Mouse (Mus musculus) neural tube, embryonic 12.5 days (tissue): Measurements from ENCODE around the gene Kifc1. TPM values are rescaled to one million over a fixed set of nuclear protein-coding genes. Genes with fewer than 3 reads are reported as not detected.
"Not testable (repeated sequence)": the region's sequence is repeated elsewhere in the genome, so short reads cannot be mapped to it uniquely, and the experiment has no call there.

Experiments
- ATAC-seq: fragments of 200-750 bp; cut with Nextera tagmentation; 2 replicates; pipeline ENCODE4 v1.8.0; 2017; ENCODE audit warnings: low read depth, mild to moderate bottlenecking, moderate TSS enrichment, moderate library complexity; ENCODE audit not compliant: low FRiP score
- H3K27ac ChIP-seq: fragments of 300-500 bp; sonication (generic); 2 replicates; pipeline ENCODE4 v1.5.1; 2016
- H3K27me3 ChIP-seq: fragments of 300-500 bp; sonication (generic); replicated peaks from 2 replicates; pipeline ENCODE4 v1.6.1; 2016; ENCODE audit warnings: mild to moderate bottlenecking
- H3K36me3 ChIP-seq: fragments of 300-500 bp; sonication (generic); 2 replicates; pipeline ENCODE4 v1.6.1; 2016; ENCODE audit warnings: mild to moderate bottlenecking
- H3K4me1 ChIP-seq: fragments of 300-500 bp; sonication (generic); 2 replicates; pipeline ENCODE4 v1.6.1; 2016
- H3K4me2 ChIP-seq: fragments of 300-500 bp; sonication (generic); replicated peaks from 2 replicates; pipeline ENCODE4 v1.6.1; 2016; ENCODE audit warnings: mild to moderate bottlenecking
- H3K4me3 ChIP-seq: fragments of 300-500 bp; sonication (generic); 2 replicates; pipeline ENCODE4 v1.5.1; 2016
- H3K9ac ChIP-seq: fragments of 300-500 bp; sonication (generic); 2 replicates; pipeline ENCODE4 v1.6.1; 2016; ENCODE audit warnings: mild to moderate bottlenecking
- H3K9me3 ChIP-seq: fragments of 300-500 bp; sonication (generic); 2 replicates; pipeline ENCODE4 v1.6.1; 2016; ENCODE audit warnings: mild to moderate bottlenecking
- WGBS: fragments of 180-500 bp; shearing (Covaris S2); methylation state at CpG from one replicate; pipeline ENCODE4 v1.1.7; 2016; 5-methylcytosine and 5-hydroxymethylcytosine counted together
- polyA plus RNA-seq: library from polyadenylated mRNA; unstranded; fragments of >200 nt; fragmentation: Nextera tagmentation; extraction: Ambion mirVana; gene quantifications from 2 replicates; pipeline ENCODE4 v1.2.1, GENCODE M21; 2016

Kifc1 gene
- polyA plus RNA-seq, 1 experiment from 2014 or later: 2.6 TPM

GRCm38 (mm10) chr17:33897114-33897794 lies 6.8 kb upstream of the Kifc1 start:
- Histone ChIP-seq H3K4me3 (no peak overlapping the region), H3K36me3 (no peaks in the 10 kb centered on the region), H3K27me3 (no peaks in the 10 kb centered on the region), H3K4me2 (no peak overlapping the region), H3K4me1 (no peaks in the 10 kb centered on the region), H3K9me3 (no peaks in the 10 kb centered on the region), H3K9ac (no peak overlapping the region), H3K27ac (no peak overlapping the region)
- no peak for ATAC-seq
- WGBS: 44% methylated on average over 6 of the region's 6 CpGs

DNA sequence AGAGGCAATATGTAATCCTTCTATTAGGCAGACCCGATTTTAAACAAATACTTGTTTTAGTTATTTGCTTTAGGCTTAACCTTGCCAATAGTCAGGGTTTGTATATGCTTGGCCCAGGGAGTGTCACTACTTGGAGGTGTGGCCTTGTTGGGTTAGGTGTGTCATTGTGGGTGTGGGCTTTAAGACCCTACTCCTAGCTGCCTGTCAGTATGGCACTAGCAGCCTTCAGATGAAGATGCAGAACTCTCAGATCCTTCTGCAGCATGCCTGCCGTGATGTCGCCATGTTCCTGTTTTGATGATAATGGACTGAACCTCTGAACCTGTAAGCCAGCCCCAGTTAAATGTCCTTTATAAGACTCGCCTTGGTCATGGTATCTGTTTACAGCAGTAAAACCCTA lies 2.5 kb upstream of the Kifc1 start:
- H3K4me2 ChIP-seq, H3K4me1 ChIP-seq, H3K27me3 ChIP-seq, H3K9me3 ChIP-seq, H3K36me3 ChIP-seq, ATAC-seq, H3K4me3 ChIP-seq, H3K9ac ChIP-seq, H3K27ac ChIP-seq: not testable (repeated sequence)
- WGBS: 79% methylated on average over 4 of the region's 4 CpGs

DNA sequence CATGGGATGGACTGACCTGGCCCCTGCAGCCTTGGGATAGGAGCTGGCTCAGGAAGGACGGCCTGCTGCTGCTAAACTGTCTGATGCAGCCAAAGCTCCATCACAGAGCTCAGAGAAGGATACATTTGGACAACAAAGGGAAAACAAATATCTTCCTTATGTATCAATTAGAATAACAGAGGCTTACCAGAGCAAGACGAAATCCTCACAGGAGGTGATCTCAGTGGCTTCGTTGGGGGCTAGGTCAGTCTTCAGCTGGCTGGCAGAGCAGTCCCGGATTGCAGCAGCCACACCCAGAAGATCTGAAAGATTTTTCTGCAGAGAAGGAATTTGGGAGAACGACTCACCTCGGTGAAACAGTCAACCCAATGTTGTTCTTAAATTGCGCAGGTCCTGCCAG lies 2.0 kb upstream of the Kifc1 start:
- WGBS: 20% methylated on average over 7 of the region's 7 CpGs
- Histone ChIP-seq H3K9me3 (no peaks in the 10 kb centered on the region), H3K36me3 (no peaks in the 10 kb centered on the region), H3K9ac (no peak overlapping the region), H3K27ac (no peak overlapping the region), H3K4me3 (no peak overlapping the region), H3K27me3 (no peaks in the 10 kb centered on the region), H3K4me1 (peaks cover 7% of the 10 kb centered on the region), H3K4me2 (no peak overlapping the region)
- ATAC-seq: no peak

DNA sequence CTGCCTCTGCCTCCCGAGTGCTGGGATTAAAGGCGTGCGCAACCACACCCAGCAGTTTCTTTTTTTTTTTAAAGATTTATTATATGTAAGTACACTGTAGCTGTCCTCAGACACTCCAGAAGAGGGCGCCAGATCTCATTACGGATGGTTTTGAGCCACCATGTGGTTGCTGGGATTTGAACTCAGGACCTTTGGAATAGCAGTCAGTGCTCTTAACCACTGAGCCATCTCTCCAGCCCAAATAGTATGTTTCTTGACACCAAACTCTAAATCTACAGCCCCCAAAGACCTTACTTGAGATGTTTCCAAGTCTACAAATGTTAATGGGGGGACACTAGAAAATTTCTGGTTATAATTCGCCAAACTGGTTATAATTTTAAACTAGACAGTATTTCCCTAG lies 1.4 kb upstream of the Kifc1 start:
- not testable (repeated sequence) for ATAC-seq

DNA sequence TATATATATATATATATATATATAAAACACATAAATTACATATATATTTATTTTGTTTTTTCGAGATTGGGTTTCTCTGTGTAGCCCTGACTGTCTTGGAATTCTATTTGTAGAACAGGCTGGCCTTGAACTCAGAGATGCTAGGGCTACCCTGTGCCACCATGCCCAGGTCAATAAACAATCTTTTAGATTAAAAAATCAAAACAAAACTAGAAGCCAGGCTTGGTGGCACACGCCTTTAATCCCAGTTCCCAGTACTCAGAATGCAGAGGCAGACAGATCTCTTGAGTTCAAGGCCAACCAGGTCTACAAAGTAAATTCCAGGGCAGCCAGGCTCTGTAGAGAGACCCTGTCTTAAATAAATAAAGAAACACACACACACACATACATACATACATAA lies 896 bp upstream of the Kifc1 start:
- H3K9ac ChIP-seq: no peak overlapping the region
- H3K27me3 ChIP-seq: no peaks in the 10 kb centered on the region
- H3K27ac ChIP-seq: no peak overlapping the region
- H3K4me1 ChIP-seq: peaks cover 7% of the 10 kb centered on the region
- WGBS: 59% methylated on average over 2 of the region's 2 CpGs
- H3K4me3 ChIP-seq: no peak overlapping the region
- no peaks in the 10 kb centered on the region for H3K9me3 ChIP-seq
- no peak for ATAC-seq
- H3K36me3 ChIP-seq: peaks cover under 1% of the 10 kb centered on the region; the same call in 1 of the 2 replicates
- H3K4me2 ChIP-seq: no peak overlapping the region

More for the DNA sequence above, 1.4 kb upstream of the Kifc1 start:
- not testable (repeated sequence) for H3K4me1 ChIP-seq, H3K27me3 ChIP-seq, H3K27ac ChIP-seq, H3K36me3 ChIP-seq, H3K9ac ChIP-seq, H3K9me3 ChIP-seq, H3K4me3 ChIP-seq, H3K4me2 ChIP-seq
- WGBS: 71% methylated on average over 6 of the region's 6 CpGs

DNA sequence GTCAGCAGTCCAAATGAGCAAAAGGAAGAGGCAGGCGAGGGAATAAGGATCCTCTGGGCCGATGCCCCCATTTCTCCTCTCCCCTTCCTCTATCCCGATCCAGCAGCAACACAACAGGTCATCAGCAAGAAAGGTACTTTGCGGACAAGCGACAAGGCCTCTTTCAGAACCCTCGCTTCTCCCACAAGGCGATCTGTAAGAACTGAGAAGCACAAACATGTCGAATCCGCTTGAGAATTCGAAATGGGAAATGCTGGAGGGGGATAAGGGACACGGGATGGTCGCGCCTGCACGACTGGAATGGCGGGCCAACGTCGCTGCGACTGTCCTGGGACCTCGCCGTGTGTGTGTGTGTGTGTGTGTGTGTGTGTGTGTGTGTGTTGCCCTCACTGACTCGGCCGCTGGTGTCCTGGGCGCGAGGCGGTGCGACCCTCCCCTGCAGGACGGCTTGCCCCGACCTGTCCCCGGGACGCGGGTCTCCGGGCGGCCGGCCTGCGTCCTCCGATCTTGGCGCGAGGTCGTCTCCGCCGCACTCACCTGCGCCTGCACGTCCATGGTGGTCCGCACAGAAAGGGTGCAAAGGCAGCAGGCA lies 424 bp downstream of the Kifc1 start:
- peak; percentile 63 for ATAC-seq
- not testable (repeated sequence) for H3K4me1 ChIP-seq, H3K9me3 ChIP-seq, H3K27me3 ChIP-seq, H3K27ac ChIP-seq, H3K36me3 ChIP-seq
- WGBS: 1% methylated on average over 28 of the region's 44 CpGs
- Histone ChIP-seq H3K4me3 (peak overlapping the region; percentile 65), H3K4me2 (peak overlapping the region; percentile 79), H3K9ac (peak overlapping the region; percentile 59)

GRCm38 (mm10) chr17:33888230-33888629 lies 2.2 kb downstream of the Kifc1 start:
- not testable (repeated sequence) for H3K9ac ChIP-seq, H3K9me3 ChIP-seq
- peak overlapping the region; percentile 16; the same call in 1 of the 2 replicates for H3K4me2 ChIP-seq

GRCm38 (mm10) chr17:33887802-33888201 lies 2.7 kb downstream of the Kifc1 start:
- ATAC-seq, H3K9me3 ChIP-seq, H3K9ac ChIP-seq, H3K4me1 ChIP-seq, H3K27me3 ChIP-seq, H3K27ac ChIP-seq, H3K4me3 ChIP-seq: not testable (repeated sequence)
- Histone ChIP-seq H3K4me2 (peak overlapping the region; percentile 16; the same call in 1 of the 2 replicates), H3K36me3 (peaks cover 20% of the 10 kb centered on the region; the same call in 1 of the 2 replicates)
- 81% methylated on average over 2 of the region's 2 CpGs for WGBS

More at GRCm38 (mm10) chr17:33888230-33888629, 2.2 kb downstream of the Kifc1 start:
- ATAC-seq, H3K4me3 ChIP-seq, H3K4me1 ChIP-seq, H3K27me3 ChIP-seq, H3K27ac ChIP-seq: not testable (repeated sequence)
- peaks cover 18% of the 10 kb centered on the region; the same call in 1 of the 2 replicates for H3K36me3 ChIP-seq

GRCm38 (mm10) chr17:33884320-33884719 lies 6.1 kb downstream of the Kifc1 start:
- ATAC-seq, H3K27me3 ChIP-seq, H3K4me2 ChIP-seq, H3K27ac ChIP-seq, H3K9me3 ChIP-seq, H3K4me1 ChIP-seq, H3K4me3 ChIP-seq, H3K9ac ChIP-seq: not testable (repeated sequence)
- H3K36me3 ChIP-seq: peaks cover 41% of the 10 kb centered on the region
- 95% methylated on average over 10 of the region's 11 CpGs for WGBS

DNA sequence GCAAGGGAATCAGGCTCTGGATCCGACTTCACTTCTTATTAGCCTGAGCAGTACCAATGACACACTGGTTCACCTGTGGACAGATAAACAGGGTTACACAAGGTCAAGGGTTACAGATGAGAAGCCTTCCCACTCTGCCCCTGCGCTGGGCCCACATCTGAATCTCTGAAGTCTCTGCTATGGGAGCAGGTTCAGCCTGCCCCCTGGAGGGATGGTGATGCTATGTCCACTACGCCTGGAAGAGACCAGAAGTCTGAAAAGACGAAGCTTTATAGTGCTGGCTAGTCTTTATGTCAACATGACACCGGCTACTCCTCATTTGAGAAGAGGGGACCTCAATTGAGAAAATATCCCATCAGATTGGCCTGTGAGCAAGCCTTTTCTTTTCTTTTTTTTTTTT lies 14.7 kb downstream of the Kifc1 start:
- ATAC-seq, H3K9me3 ChIP-seq, H3K27ac ChIP-seq, H3K4me3 ChIP-seq, H3K4me1 ChIP-seq, H3K27me3 ChIP-seq, H3K4me2 ChIP-seq, H3K9ac ChIP-seq: not testable (repeated sequence)
- 80% methylated on average over 5 of the region's 5 CpGs for WGBS
- H3K36me3 ChIP-seq: peaks cover 24% of the 10 kb centered on the region

- no peak overlapping the region for H3K4me2 ChIP-seq
- no peak overlapping the region for H3K9ac ChIP-seq
- no peaks in the 10 kb centered on the region for H3K4me1 ChIP-seq
- WGBS: 91% methylated on average over 11 of the region's 11 CpGs
- peaks cover 17% of the 10 kb centered on the region for H3K36me3 ChIP-seq
- H3K27me3 ChIP-seq: no peaks in the 10 kb centered on the region
- no peak overlapping the region for H3K4me3 ChIP-seq
- H3K9me3 ChIP-seq: no peaks in the 10 kb centered on the region
- no peak for ATAC-seq
- no peak overlapping the region for H3K27ac ChIP-seq
These were observed 16.1 kb downstream of the Kifc1 start for GRCm38 (mm10) chr17:33874411-33874810.

GRCm38 (mm10) chr17:33873537-33873936 lies 16.9 kb downstream of the Kifc1 start, which contains the start of gene Gm7029:
Gene Gm7029 (plus strand): TSS chr17:33873837.
- not testable (repeated sequence) for H3K4me2 ChIP-seq, H3K9ac ChIP-seq, H3K27me3 ChIP-seq, H3K4me1 ChIP-seq, H3K4me3 ChIP-seq, ATAC-seq, H3K9me3 ChIP-seq, H3K27ac ChIP-seq
- peaks cover 13% of the 10 kb centered on the region for H3K36me3 ChIP-seq
- whole genome bisulfite sequencing: 90% methylated on average over 4 of the region's 12 CpGs
